Mouse (Mus musculus) embryonic facial prominence, embryonic 11.5 days (tissue): ENCODE measurements at regions not wholly inside any gene's neighbourhood (a gene's known extent, or its start where the extent isn't known, plus 50 kb on each side); places are given as distances from the start of the nearest gene placed in this dataset.

Source experiments
- ATAC-seq: fragments of 200-750 bp; cut with Nextera tagmentation; replicated peaks from 2 replicates; pipeline ENCODE4 v1.8.0; 2017; ENCODE audit warnings: low read depth; ENCODE audit not compliant: insufficient number of reproducible peaks, low FRiP score, low TSS enrichment
- DNase-seq: peaks from one replicate; pipeline ENCODE4 v3.0.0-alpha.2; 2015; ENCODE audit warnings: low spot score
- H3K27ac ChIP-seq: fragments of 300-500 bp; sonication (generic); replicated peaks from 2 replicates; pipeline ENCODE4 v1.5.1; 2014; ENCODE audit warnings: mild to moderate bottlenecking, low read depth, low read length, control low read depth
- H3K27me3 ChIP-seq: fragments of 300-500 bp; sonication (generic); 2 replicates; pipeline ENCODE4 v1.6.1; 2014; ENCODE audit warnings: mild to moderate bottlenecking, low read length, moderate library complexity, mixed read lengths; ENCODE audit not compliant: control insufficient read depth, insufficient read depth
- H3K36me3 ChIP-seq: fragments of 300-500 bp; sonication (generic); replicated peaks from 2 replicates; pipeline ENCODE4 v1.6.1; 2014; ENCODE audit warnings: low read depth, mild to moderate bottlenecking, low read length, moderate library complexity, mixed read lengths; ENCODE audit not compliant: control insufficient read depth, insufficient read depth
- H3K4me1 ChIP-seq: fragments of 300-500 bp; sonication (generic); 2 replicates; pipeline ENCODE4 v1.6.1; 2014; ENCODE audit warnings: low read length, mixed read lengths; ENCODE audit not compliant: control insufficient read depth, insufficient read depth
- H3K4me2 ChIP-seq: fragments of 300-500 bp; sonication (generic); 2 replicates; pipeline ENCODE4 v1.6.1; 2014; ENCODE audit warnings: low read depth, mild to moderate bottlenecking, control low read depth, low read length, moderate library complexity
- H3K4me3 ChIP-seq: fragments of 300-500 bp; sonication (generic); 2 replicates; pipeline ENCODE4 v1.5.1; 2014; ENCODE audit warnings: low read depth, low read length, control low read depth
- H3K9ac ChIP-seq: fragments of 300-500 bp; sonication (generic); replicated peaks from 2 replicates; pipeline ENCODE4 v1.6.1; 2014; ENCODE audit warnings: mild to moderate bottlenecking, control low read depth, low read length
- H3K9me3 ChIP-seq: fragments of 300-500 bp; sonication (generic); replicated peaks from 2 replicates; pipeline ENCODE4 v1.6.1; 2016; ENCODE audit warnings: mild to moderate bottlenecking, low read length, inconsistent platforms, mixed read lengths; ENCODE audit not compliant: control insufficient read depth
- WGBS: fragments of 180-500 bp; shearing (Covaris S2); extraction: QIAGEN DNeasy Blood & Tissue Kit; methylation state at CpG from one replicate; pipeline ENCODE4 v1.1.7; 2014; 5-methylcytosine and 5-hydroxymethylcytosine counted together

DNA sequence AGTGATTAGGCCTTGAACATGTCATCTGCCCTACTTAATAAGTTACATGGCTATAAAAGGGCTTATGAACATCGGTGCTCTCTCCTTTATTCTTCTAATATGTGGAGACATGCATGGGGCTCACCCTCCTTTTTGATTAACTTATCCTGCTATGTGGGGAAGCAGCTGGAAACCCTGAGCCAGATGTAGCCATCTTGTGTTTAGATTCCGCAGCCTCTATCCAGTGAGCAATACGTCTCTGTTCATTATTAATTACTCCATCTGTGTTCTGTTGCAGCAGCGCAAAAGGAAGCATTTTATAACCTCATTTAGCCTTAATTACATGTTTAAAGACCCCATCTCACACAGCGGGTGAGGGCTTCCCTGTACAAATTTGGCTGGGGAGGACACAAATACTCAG, 129.6 kb downstream of the Fam124b start:
- 75% methylated on average over 5 of the region's 5 CpGs for WGBS

DNA sequence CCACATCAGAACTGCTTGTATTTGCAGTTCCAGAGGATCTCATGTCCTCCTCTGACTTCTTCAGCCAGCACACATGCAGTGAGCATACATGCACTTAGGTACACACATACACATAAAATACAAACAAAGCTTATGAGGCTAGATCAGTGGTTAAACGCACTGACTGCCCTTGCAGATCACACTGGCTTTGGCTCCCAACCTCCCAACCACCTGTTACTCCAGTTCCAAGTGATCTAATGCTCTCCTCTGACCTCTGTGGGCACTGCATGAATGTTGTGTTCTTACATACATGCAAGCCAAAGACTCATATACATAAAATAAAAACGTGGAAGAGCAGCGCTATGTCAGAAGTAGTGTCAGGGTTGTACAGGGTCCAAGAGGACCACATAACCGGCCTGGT, 141.9 kb downstream of the Fam124b start:
- Histone ChIP-seq H3K4me1 (no peaks in the 10 kb centered on the region), H3K9me3 (no peaks in the 10 kb centered on the region), H3K27me3 (no peaks in the 10 kb centered on the region), H3K9ac (no peak overlapping the region), H3K4me2 (no peak overlapping the region), H3K36me3 (no peaks in the 10 kb centered on the region), H3K27ac (no peak overlapping the region), H3K4me3 (no peak overlapping the region)
- ATAC-seq (no peak), DNase-seq (no peak)
- WGBS, result 86% methylated on average over 4 of the region's 4 CpGs

More for the DNA sequence above, 129.6 kb downstream of the Fam124b start:
- Histone ChIP-seq H3K4me1 (no peaks in the 10 kb centered on the region), H3K9ac (no peak overlapping the region), H3K36me3 (no peaks in the 10 kb centered on the region), H3K4me3 (no peak overlapping the region), H3K27ac (no peak overlapping the region), H3K27me3 (no peaks in the 10 kb centered on the region), H3K9me3 (no peaks in the 10 kb centered on the region), H3K4me2 (no peak overlapping the region)
- ATAC-seq (no peak), DNase-seq (no peak)

DNA sequence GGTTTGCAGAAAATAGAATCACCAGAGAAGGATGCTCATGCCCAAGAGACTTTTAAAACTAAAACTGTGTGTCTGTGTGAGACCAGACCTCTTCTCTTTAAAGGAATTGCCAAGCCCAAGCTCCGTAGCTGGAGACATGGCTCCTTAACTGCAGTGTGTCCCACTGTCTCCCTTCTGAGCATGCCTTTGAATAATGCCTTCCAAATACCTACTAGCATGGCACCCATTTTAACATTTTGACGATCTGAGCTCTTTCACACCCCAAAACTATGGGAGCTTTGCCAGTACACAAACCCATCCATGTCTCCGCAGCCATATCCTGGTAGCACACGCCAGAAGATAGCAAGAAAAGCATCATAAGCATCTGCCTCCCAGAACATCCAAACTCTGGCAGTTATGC, 143.9 kb downstream of the Fam124b start:
- Histone ChIP-seq H3K9ac (no peak overlapping the region), H3K4me1 (no peaks in the 10 kb centered on the region), H3K36me3 (no peaks in the 10 kb centered on the region), H3K9me3 (no peaks in the 10 kb centered on the region), H3K4me2 (no peak overlapping the region), H3K27me3 (no peaks in the 10 kb centered on the region), H3K27ac (no peak overlapping the region), H3K4me3 (no peak overlapping the region)
- DNase-seq (no peak), ATAC-seq (no peak)
- WGBS, result 93% methylated on average over 4 of the region's 4 CpGs

DNA sequence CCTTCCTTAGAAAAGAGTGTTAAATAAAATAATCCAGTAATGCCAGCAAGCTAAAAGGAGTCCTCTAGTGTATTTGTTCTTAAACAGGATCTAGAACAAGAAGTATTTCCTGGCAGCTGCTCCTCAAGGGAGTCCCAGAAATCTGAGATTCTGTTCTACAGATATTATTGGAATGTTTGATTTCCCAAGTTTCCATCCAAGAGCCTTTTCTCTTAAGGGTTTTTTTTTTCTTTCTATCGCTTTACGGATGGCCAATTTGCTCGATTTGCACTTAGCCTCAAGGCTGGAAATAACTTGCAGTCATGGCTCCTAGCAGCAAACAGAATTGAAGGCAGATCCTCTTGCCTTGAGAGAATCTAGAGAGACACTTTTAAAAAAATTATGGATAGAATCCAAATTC, 144.3 kb downstream of the Fam124b start:
- WGBS, result 81% methylated on average over 3 of the region's 3 CpGs
- DNase-seq (no peak), ATAC-seq (no peak)
- no peaks in the 10 kb centered on the region for H3K36me3 ChIP-seq
- H3K9me3 ChIP-seq, result no peaks in the 10 kb centered on the region
- no peak overlapping the region for H3K4me2 ChIP-seq
- no peak overlapping the region for H3K27ac ChIP-seq
- H3K4me3 ChIP-seq, result no peak overlapping the region
- H3K4me1 ChIP-seq, result no peaks in the 10 kb centered on the region
- H3K27me3 ChIP-seq, result no peaks in the 10 kb centered on the region
- no peak overlapping the region for H3K9ac ChIP-seq

DNA sequence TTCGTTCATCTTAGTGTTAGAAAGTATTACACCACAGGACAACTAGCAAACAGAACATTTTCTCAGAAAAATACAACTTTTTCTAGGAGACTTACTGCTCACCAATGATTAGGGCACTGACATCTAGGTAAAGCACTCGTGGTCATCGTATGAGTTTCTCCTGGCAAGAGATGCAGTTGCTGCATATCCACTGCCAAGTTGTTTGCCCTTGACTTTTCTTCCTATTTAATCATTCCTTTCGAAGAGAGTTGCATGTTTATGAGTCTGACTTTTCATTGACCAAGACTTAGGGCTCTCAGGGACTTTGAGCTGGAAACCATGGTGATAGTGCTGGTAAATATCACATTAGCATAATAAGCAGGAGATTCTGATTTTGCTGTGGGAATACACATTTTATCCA, 149.1 kb downstream of the Fam124b start:
- Histone ChIP-seq H3K4me2 (no peak overlapping the region), H3K4me1 (no peaks in the 10 kb centered on the region), H3K9me3 (no peaks in the 10 kb centered on the region), H3K9ac (no peak overlapping the region), H3K4me3 (no peak overlapping the region), H3K27me3 (no peaks in the 10 kb centered on the region), H3K27ac (no peak overlapping the region), H3K36me3 (no peaks in the 10 kb centered on the region)
- ATAC-seq (no peak), DNase-seq (no peak)
- 82% methylated on average over 4 of the region's 4 CpGs for WGBS

DNA sequence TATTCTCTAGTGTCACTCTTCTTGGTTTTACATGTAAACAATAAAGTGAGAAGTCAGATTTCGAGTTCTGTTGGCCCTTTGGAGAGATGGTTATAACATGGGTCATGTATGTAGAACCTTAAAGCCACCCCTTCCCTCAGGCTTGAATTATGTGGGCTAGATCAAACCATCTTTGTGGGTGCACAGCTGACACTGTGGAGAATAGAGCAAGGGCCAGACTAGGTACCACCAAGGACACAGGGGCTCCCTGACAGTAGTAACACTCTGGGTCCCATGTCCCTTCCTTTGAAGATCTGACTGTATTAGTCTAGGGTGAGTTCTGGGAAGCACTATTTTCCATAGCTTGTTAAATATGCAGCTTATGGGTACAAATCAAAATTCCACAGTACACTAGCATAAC, 156.2 kb downstream of the Fam124b start:
- 61% methylated on average over 1 of the region's 1 CpGs for WGBS
- no peak overlapping the region; the same call in 1 of the 2 replicates for H3K27ac ChIP-seq
- DNase-seq (peak; percentile 13), ATAC-seq (peak; percentile 56; the same call in 1 of the 2 replicates)
- no peaks in the 10 kb centered on the region for H3K4me1 ChIP-seq
- H3K4me3 ChIP-seq, result no peak overlapping the region
- no peaks in the 10 kb centered on the region for H3K9me3 ChIP-seq
- H3K4me2 ChIP-seq, result no peak overlapping the region
- no peaks in the 10 kb centered on the region for H3K27me3 ChIP-seq
- no peak overlapping the region for H3K9ac ChIP-seq
- H3K36me3 ChIP-seq, result no peaks in the 10 kb centered on the region

DNA sequence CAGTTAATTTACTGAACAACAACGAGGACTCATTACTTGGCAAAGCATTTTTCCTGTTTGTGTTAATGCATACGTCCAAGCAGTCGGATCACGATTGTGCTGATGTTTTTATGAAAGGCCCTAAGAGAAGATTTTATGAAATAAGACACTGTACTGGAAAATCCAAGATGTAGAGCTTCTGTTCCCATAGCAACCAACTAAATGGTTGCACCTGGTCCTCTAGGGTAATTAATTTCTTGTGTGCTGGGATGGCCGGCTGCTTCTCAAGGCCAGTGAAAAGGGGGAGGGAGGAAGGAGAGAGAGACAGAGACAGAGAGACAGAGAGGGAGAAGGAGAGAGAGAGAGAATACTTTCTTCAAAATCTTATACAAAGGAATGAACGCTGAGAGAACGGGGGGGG, 156.6 kb downstream of the Fam124b start:
- H3K4me2 ChIP-seq, result no peak overlapping the region
- H3K9ac ChIP-seq, result no peak overlapping the region
- DNase-seq, result peak; percentile 93
- H3K27me3 ChIP-seq, result no peaks in the 10 kb centered on the region
- ATAC-seq, result peak; percentile 70; the same call in 1 of the 2 replicates
- WGBS, result 39% methylated on average over 7 of the region's 7 CpGs
- H3K4me3 ChIP-seq, result no peak overlapping the region
- no peaks in the 10 kb centered on the region for H3K9me3 ChIP-seq
- H3K4me1 ChIP-seq, result no peaks in the 10 kb centered on the region
- no peak overlapping the region for H3K27ac ChIP-seq
- H3K36me3 ChIP-seq, result no peaks in the 10 kb centered on the region

DNA sequence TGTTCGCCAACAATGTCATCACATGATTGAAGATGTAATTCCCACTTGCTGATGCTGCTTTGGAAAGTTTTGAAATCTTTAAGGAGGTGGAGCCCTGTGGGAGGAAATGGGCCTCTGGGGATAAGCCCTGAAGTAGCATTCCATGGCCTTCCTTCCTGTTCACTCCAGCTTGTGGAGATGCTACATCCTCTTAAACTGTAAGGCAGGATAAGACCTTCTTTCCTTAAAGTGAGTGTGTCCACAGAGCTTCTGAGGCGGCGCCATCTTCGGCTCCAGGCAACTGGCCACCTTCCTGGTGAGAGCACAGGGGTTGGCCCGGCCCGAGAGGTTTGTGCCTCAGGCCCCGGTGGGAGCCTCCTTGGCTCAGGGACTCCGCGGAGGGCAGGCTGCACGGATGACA, 173.1 kb downstream of the Fam124b start:
- DNase-seq (no peak), ATAC-seq (no peak)
- no peaks in the 10 kb centered on the region for H3K36me3 ChIP-seq
- no peak overlapping the region for H3K4me2 ChIP-seq
- no peaks in the 10 kb centered on the region for H3K4me1 ChIP-seq
- WGBS, result 90% methylated on average over 10 of the region's 10 CpGs
- H3K9ac ChIP-seq, result no peak overlapping the region
- H3K27ac ChIP-seq, result no peak overlapping the region
- no peak overlapping the region for H3K4me3 ChIP-seq
- no peaks in the 10 kb centered on the region for H3K9me3 ChIP-seq
- no peaks in the 10 kb centered on the region for H3K27me3 ChIP-seq
